Mouse (Mus musculus) MEL (cell line): Measurements from ENCODE around the gene Nelfb.
A peak's percentile ranks its signal among the peaks of the same experiment; 100 is the strongest.

ENCODE experiments used
- CTCF ChIP-seq, 3 experiments: IDR thresholded peaks in 2 of 3; conservative IDR thresholded peaks in 1 of 3; 2 replicates each; pipeline ENCODE4 v1.5.1; 2011 to 2012; ENCODE audit warnings: low read length in 3 of 3, low read depth in 2 of 3, mild to moderate bottlenecking in 2 of 3, improper control_type of control experiment in 1 of 3, inconsistent platforms in 1 of 3, mixed read lengths in 1 of 3, moderate library complexity in 1 of 3; ENCODE audit not compliant: control insufficient read depth in 1 of 3, insufficient read depth in 1 of 3, poor library complexity in 1 of 3, severe bottlenecking in 1 of 3
- E2F4 ChIP-seq: IDR thresholded peaks from 2 replicates; pipeline ENCODE4 v1.6.1; 2011; ENCODE audit warnings: low read depth, low read length, improper control_type of control experiment, borderline replicate concordance
- GATA1 ChIP-seq: IDR thresholded peaks from 2 replicates; pipeline ENCODE4 v1.6.1; 2011; ENCODE audit warnings: low read depth, low read length, improper control_type of control experiment
- HCFC1 ChIP-seq: IDR thresholded peaks from 2 replicates; pipeline ENCODE4 v1.6.1; 2012; ENCODE audit warnings: low read depth, mild to moderate bottlenecking, inconsistent platforms, low read length, improper control_type of control experiment, moderate library complexity
- MAX ChIP-seq: IDR thresholded peaks from 2 replicates; pipeline ENCODE4 v1.6.1; 2011; ENCODE audit warnings: low read length, improper control_type of control experiment
- POLR2A ChIP-seq, 2 experiments: IDR thresholded peaks; 2 replicates each; pipeline ENCODE4 v1.6.1; 2011 to 2012; ENCODE audit warnings: low read length in 2 of 2, mild to moderate bottlenecking in 2 of 2, control low read depth in 1 of 2, improper control_type of control experiment in 1 of 2, low read depth in 1 of 2, moderate library complexity in 1 of 2; ENCODE audit not compliant: control insufficient read depth in 1 of 2, insufficient read depth in 1 of 2, poor library complexity in 1 of 2
- RCOR1 ChIP-seq: IDR thresholded peaks from 2 replicates; pipeline ENCODE4 v1.6.1; 2012; ENCODE audit warnings: low read depth, mild to moderate bottlenecking, inconsistent platforms, low read length, improper control_type of control experiment
- SMC3 ChIP-seq: IDR thresholded peaks from 2 replicates; pipeline ENCODE4 v1.6.1; 2011; ENCODE audit warnings: low read depth, low read length, improper control_type of control experiment
- ZC3H11A ChIP-seq: IDR thresholded peaks from 2 replicates; pipeline ENCODE4 v1.6.1; 2012; ENCODE audit warnings: low read depth, mild to moderate bottlenecking, inconsistent platforms, low read length, improper control_type of control experiment

GRCm38 (mm10) chr2:25221331-25221772 is 10.1 kb upstream of the Nelfb start:
- no peak for TF ChIP-seq HCFC1
- no peak for TF ChIP-seq E2F4
- peak; percentile 61 to 77; a peak in 3 of 4 replicates for TF ChIP-seq POLR2A (IDR thresholded peaks at IDR 0.05; ENCODE audit: control insufficient read depth in 1 of 2, insufficient read depth in 1 of 2, low read depth in 1 of 2, low read length in 2 of 2, poor library complexity in 1 of 2)
- no peak for TF ChIP-seq CTCF (IDR thresholded peaks at IDR 0.05 in 2 of 3, conservative IDR thresholded peaks at IDR 0.05 in 1 of 3; ENCODE audit: control insufficient read depth in 1 of 3, insufficient read depth in 1 of 3, low read depth in 2 of 3, low read length in 3 of 3, poor library complexity in 1 of 3, severe bottlenecking in 1 of 3)
- no peak for TF ChIP-seq GATA1
- TF ChIP-seq ZC3H11A = no peak
- TF ChIP-seq RCOR1 = no peak
- no peak for TF ChIP-seq SMC3
- no peak for TF ChIP-seq MAX
